Mouse (Mus musculus) midbrain, embryonic 14.5 days (tissue): ENCODE measurements at regions not wholly inside any gene's neighbourhood (a gene's known extent, or its start where the extent isn't known, plus 50 kb on each side); places are given as distances from the start of the nearest gene placed in this dataset.

Experiments used
- ATAC-seq: fragments of 200-750 bp; cut with Nextera tagmentation; 2 replicates; pipeline ENCODE4 v1.8.0; 2017; ENCODE audit warnings: moderate number of reproducible peaks, moderate library complexity; ENCODE audit not compliant: low FRiP score, low TSS enrichment
- DNase-seq: peaks from one replicate; pipeline ENCODE4 v3.0.0-alpha.2; 2015
- H3K27ac ChIP-seq: fragments of 300-500 bp; sonication (generic); replicated peaks from 2 replicates; pipeline ENCODE4 v1.5.1; 2014; ENCODE audit warnings: mild to moderate bottlenecking, low read depth, low read length, moderate library complexity
- H3K27me3 ChIP-seq: fragments of 300-500 bp; sonication (generic); 2 replicates; pipeline ENCODE4 v1.6.1; 2014; ENCODE audit warnings: low read length, control low read depth, mixed read lengths; ENCODE audit not compliant: control insufficient read depth, insufficient read depth
- H3K36me3 ChIP-seq: fragments of 300-500 bp; sonication (generic); 2 replicates; pipeline ENCODE4 v1.6.1; 2014; ENCODE audit warnings: low read length, control low read depth; ENCODE audit not compliant: control insufficient read depth, insufficient read depth
- H3K4me1 ChIP-seq: fragments of 300-500 bp; sonication (generic); 2 replicates; pipeline ENCODE4 v1.6.1; 2014; ENCODE audit warnings: mild to moderate bottlenecking, antibody characterized with exemption, low read length, control low read depth; ENCODE audit not compliant: control insufficient read depth, insufficient read depth
- H3K4me2 ChIP-seq: fragments of 300-500 bp; sonication (generic); 2 replicates; pipeline ENCODE4 v1.6.1; 2014; ENCODE audit warnings: mild to moderate bottlenecking, low read length, moderate library complexity
- H3K4me3 ChIP-seq: fragments of 300-500 bp; sonication (generic); replicated peaks from 2 replicates; pipeline ENCODE4 v1.5.1; 2014; ENCODE audit warnings: low read depth, low read length
- H3K9ac ChIP-seq: fragments of 300-500 bp; sonication (generic); replicated peaks from 2 replicates; pipeline ENCODE4 v1.6.1; 2014; ENCODE audit warnings: mild to moderate bottlenecking, low read length, moderate library complexity
- H3K9me3 ChIP-seq: fragments of 300-500 bp; sonication (generic); 2 replicates; pipeline ENCODE4 v1.6.1; 2016; ENCODE audit warnings: low read length, control low read depth, mixed read lengths; ENCODE audit not compliant: control insufficient read depth
- WGBS: fragments of 180-500 bp; shearing (Covaris S2); extraction: QIAGEN DNeasy Blood & Tissue Kit; methylation state at CpG from one replicate; pipeline ENCODE4 v1.1.7; 2014; 5-methylcytosine and 5-hydroxymethylcytosine counted together

- ATAC-seq (no peak), DNase-seq (no peak)
- no peaks in the 10 kb centered on the region for H3K4me1 ChIP-seq
- no peaks in the 10 kb centered on the region for H3K27me3 ChIP-seq
- no peaks in the 10 kb centered on the region for H3K36me3 ChIP-seq
- H3K4me3 ChIP-seq, result no peak overlapping the region
- H3K9ac ChIP-seq, result no peak overlapping the region
- H3K9me3 ChIP-seq, result no peaks in the 10 kb centered on the region
- H3K27ac ChIP-seq, result no peak overlapping the region
- WGBS, result 45% methylated on average over 17 of the region's 17 CpGs
- H3K4me2 ChIP-seq, result no peak overlapping the region
Observed at GRCm38 (mm10) chr13:107371616-107372582, 350.0 kb upstream of the Kif2a start.

GRCm38 (mm10) chr13:107367639-107368038 lies 345.7 kb upstream of the Kif2a start:
- WGBS, result 93% methylated on average over 9 of the region's 9 CpGs
- no peak for ATAC-seq
- Histone ChIP-seq H3K4me1 (no peaks in the 10 kb centered on the region), H3K27ac (no peak overlapping the region), H3K4me2 (no peak overlapping the region), H3K9ac (no peak overlapping the region), H3K36me3 (no peaks in the 10 kb centered on the region), H3K9me3 (no peaks in the 10 kb centered on the region), H3K4me3 (no peak overlapping the region), H3K27me3 (no peaks in the 10 kb centered on the region)
- DNase-seq, result no peak

GRCm38 (mm10) chr13:107365766-107366165 lies 343.8 kb upstream of the Kif2a start:
- Histone ChIP-seq H3K4me3 (no peak overlapping the region), H3K27me3 (no peaks in the 10 kb centered on the region), H3K36me3 (no peaks in the 10 kb centered on the region), H3K4me2 (no peak overlapping the region), H3K9ac (no peak overlapping the region), H3K27ac (no peak overlapping the region), H3K4me1 (no peaks in the 10 kb centered on the region), H3K9me3 (no peaks in the 10 kb centered on the region)
- DNase-seq (no peak), ATAC-seq (no peak)
- 73% methylated on average over 6 of the region's 6 CpGs for WGBS

- 83% methylated on average over 7 of the region's 7 CpGs for WGBS
- Histone ChIP-seq H3K27me3 (no peaks in the 10 kb centered on the region), H3K4me3 (no peak overlapping the region), H3K36me3 (no peaks in the 10 kb centered on the region), H3K9me3 (no peaks in the 10 kb centered on the region), H3K9ac (no peak overlapping the region), H3K4me1 (no peaks in the 10 kb centered on the region), H3K4me2 (no peak overlapping the region), H3K27ac (no peak overlapping the region)
- DNase-seq (no peak), ATAC-seq (no peak)
Observed at GRCm38 (mm10) chr13:107365241-107365640, 343.3 kb upstream of the Kif2a start.

GRCm38 (mm10) chr13:107362806-107363687 lies 341.1 kb upstream of the Kif2a start:
- Histone ChIP-seq H3K9ac (no peak overlapping the region), H3K36me3 (no peaks in the 10 kb centered on the region), H3K27ac (no peak overlapping the region), H3K4me1 (no peaks in the 10 kb centered on the region), H3K4me2 (no peak overlapping the region), H3K27me3 (no peaks in the 10 kb centered on the region), H3K4me3 (no peak overlapping the region), H3K9me3 (no peaks in the 10 kb centered on the region)
- no peak for DNase-seq
- 83% methylated on average over 8 of the region's 8 CpGs for WGBS
- ATAC-seq, result no peak

GRCm38 (mm10) chr13:107340802-107341364 lies 319.0 kb upstream of the Kif2a start:
- peaks cover 21% of the 10 kb centered on the region for H3K4me1 ChIP-seq
- no peaks in the 10 kb centered on the region for H3K9me3 ChIP-seq
- H3K36me3 ChIP-seq, result no peaks in the 10 kb centered on the region
- DNase-seq (peak; percentile 38), ATAC-seq (no peak)
- H3K4me3 ChIP-seq, result no peak overlapping the region
- H3K4me2 ChIP-seq, result no peak overlapping the region
- no peak overlapping the region for H3K9ac ChIP-seq
- H3K27me3 ChIP-seq, result no peaks in the 10 kb centered on the region
- 73% methylated on average over 11 of the region's 11 CpGs for WGBS
- 0 out of 2 replicates have a peak overlapping the region, but pooled peaks have one; percentile 26 for H3K27ac ChIP-seq

- Histone ChIP-seq H3K4me3 (no peak overlapping the region), H3K9ac (no peak overlapping the region), H3K36me3 (no peaks in the 10 kb centered on the region), H3K4me1 (peaks cover 21% of the 10 kb centered on the region), H3K4me2 (no peak overlapping the region), H3K9me3 (no peaks in the 10 kb centered on the region), H3K27ac (no peak overlapping the region), H3K27me3 (no peaks in the 10 kb centered on the region)
- ATAC-seq, result no peak
- DNase-seq, result peak; percentile 27
- WGBS, result 75% methylated on average over 12 of the region's 12 CpGs
Observed at GRCm38 (mm10) chr13:107338111-107338510, 316.2 kb upstream of the Kif2a start.

GRCm38 (mm10) chr13:107337111-107337510 lies 315.2 kb upstream of the Kif2a start:
- DNase-seq (peak; percentile 64), ATAC-seq (no peak; the same call in 1 of the 2 replicates)
- H3K4me2 ChIP-seq, result peak overlapping the region; percentile 45
- no peak overlapping the region for H3K4me3 ChIP-seq
- WGBS, result 19% methylated on average over 10 of the region's 10 CpGs
- H3K4me1 ChIP-seq, result peaks cover 21% of the 10 kb centered on the region
- no peak overlapping the region for H3K9ac ChIP-seq
- no peaks in the 10 kb centered on the region for H3K36me3 ChIP-seq
- H3K27ac ChIP-seq, result peak overlapping the region; percentile 3; the same call in 1 of the 2 replicates
- no peaks in the 10 kb centered on the region for H3K27me3 ChIP-seq
- H3K9me3 ChIP-seq, result no peaks in the 10 kb centered on the region
